Mouse (Mus musculus) heart, adult 10 weeks (tissue): ENCODE data around the gene Prkci. TPM values are rescaled to one million over a fixed set of nuclear protein-coding genes. Genes with fewer than 3 reads are reported as not detected.

Experiments
- polyA plus RNA-seq: library from polyadenylated mRNA; stranded (reverse); fragments of 350-450 nt; fragmentation: Illumina TruSeq; extraction: RNeasy Lipid Tissue Mini Kit (QIAGEN cat#74804); gene quantifications from one replicate; pipeline ENCODE4 v1.2.3, GENCODE M21; 2014; ENCODE audit warnings: low read depth, low replicate concordance

Prkci gene
- polyA plus RNA-seq, result 8.1 TPM

GRCm38 (mm10) chr3:30995283-30995898, at the start of gene Prkci:
Gene Prkci, plus strand, starts transcription at chr3:30995747.

GRCm38 (mm10) chr3:30969104-30969581, 26.4 kb upstream of the Prkci start, which contains the start of gene Phc3:
Gene Phc3, minus strand, starts transcription at chr3:30969415.

GRCm38 (mm10) chr3:31094531-31095178, 99.1 kb downstream of the Prkci start, which contains the start of gene Skil:
Gene Skil, plus strand, starts transcription at chr3:31095058.

Other genes starting within 250 kb of the Prkci start
- gene Samd7, start 249.5 kb upstream of the Prkci start, polyA plus RNA-seq, result not detected
- gene Sec62, start 202.9 kb upstream of the Prkci start, polyA plus RNA-seq, result 44.2 TPM
- 2.6 TPM for gene Gpr160, start 139.8 kb upstream of the Prkci start, polyA plus RNA-seq
- gene Phc3, start 26.3 kb upstream of the Prkci start, polyA plus RNA-seq, result 11.0 TPM
- 12.2 TPM for gene Skil, start 99.3 kb downstream of the Prkci start, polyA plus RNA-seq
- gene Cldn11, start 154.2 kb downstream of the Prkci start, polyA plus RNA-seq, result 0.39 TPM